Mouse (Mus musculus) lung, embryonic 15.5 days (tissue): ENCODE measurements around the gene Pwp1. TPM values are rescaled to one million over a fixed set of nuclear protein-coding genes. Genes with fewer than 3 reads are reported as not detected.
"Not testable (repeated sequence)": the region's sequence is repeated elsewhere in the genome, so short reads cannot be mapped to it uniquely, and the experiment has no call there.

Experiments used
- ATAC-seq: fragments of 200-750 bp; cut with Nextera tagmentation; 2 replicates; pipeline ENCODE4 v1.8.0; 2017; ENCODE audit warnings: moderate number of reproducible peaks, borderline replicate concordance; ENCODE audit not compliant: low FRiP score, low TSS enrichment; ENCODE audit errors: extremely low read depth
- H3K27ac ChIP-seq: fragments of 300-500 bp; sonication (generic); 2 replicates; pipeline ENCODE4 v1.5.1; 2015; ENCODE audit warnings: moderate library complexity, mild to moderate bottlenecking, inconsistent platforms
- H3K27me3 ChIP-seq: fragments of 300-500 bp; sonication (generic); 2 replicates; pipeline ENCODE4 v1.6.1; 2015; ENCODE audit warnings: inconsistent platforms
- H3K36me3 ChIP-seq: fragments of 300-500 bp; sonication (generic); 2 replicates; pipeline ENCODE4 v1.6.1; 2015; ENCODE audit warnings: inconsistent platforms
- H3K4me1 ChIP-seq: fragments of 300-500 bp; sonication (generic); 2 replicates; pipeline ENCODE4 v1.6.1; 2015; ENCODE audit warnings: inconsistent platforms
- H3K4me2 ChIP-seq: fragments of 300-500 bp; sonication (generic); 2 replicates; pipeline ENCODE4 v1.6.1; 2015; ENCODE audit warnings: inconsistent platforms, mild to moderate bottlenecking, moderate library complexity
- H3K4me3 ChIP-seq: fragments of 300-500 bp; sonication (generic); 2 replicates; pipeline ENCODE4 v1.5.1; 2015; ENCODE audit warnings: mild to moderate bottlenecking, inconsistent platforms
- H3K9ac ChIP-seq: fragments of 300-500 bp; sonication (generic); 2 replicates; pipeline ENCODE4 v1.6.1; 2015; ENCODE audit warnings: inconsistent platforms
- H3K9me3 ChIP-seq: fragments of 300-500 bp; sonication (generic); 2 replicates; pipeline ENCODE4 v1.6.1; 2016; ENCODE audit warnings: inconsistent platforms
- WGBS: fragments of 180-500 bp; shearing (Covaris S2); methylation state at CpG from one replicate; pipeline ENCODE4 v1.1.7; 2015; 5-methylcytosine and 5-hydroxymethylcytosine counted together
- polyA plus RNA-seq: library from polyadenylated mRNA; unstranded; fragments of >200 nt; fragmentation: Nextera tagmentation; extraction: Ambion mirVana; gene quantifications from 2 replicates; pipeline ENCODE4 v1.2.1, GENCODE M21; 2015

Pwp1 gene
- polyA plus RNA-seq, result 87.2 and 87.3 TPM in 2 replicates

DNA sequence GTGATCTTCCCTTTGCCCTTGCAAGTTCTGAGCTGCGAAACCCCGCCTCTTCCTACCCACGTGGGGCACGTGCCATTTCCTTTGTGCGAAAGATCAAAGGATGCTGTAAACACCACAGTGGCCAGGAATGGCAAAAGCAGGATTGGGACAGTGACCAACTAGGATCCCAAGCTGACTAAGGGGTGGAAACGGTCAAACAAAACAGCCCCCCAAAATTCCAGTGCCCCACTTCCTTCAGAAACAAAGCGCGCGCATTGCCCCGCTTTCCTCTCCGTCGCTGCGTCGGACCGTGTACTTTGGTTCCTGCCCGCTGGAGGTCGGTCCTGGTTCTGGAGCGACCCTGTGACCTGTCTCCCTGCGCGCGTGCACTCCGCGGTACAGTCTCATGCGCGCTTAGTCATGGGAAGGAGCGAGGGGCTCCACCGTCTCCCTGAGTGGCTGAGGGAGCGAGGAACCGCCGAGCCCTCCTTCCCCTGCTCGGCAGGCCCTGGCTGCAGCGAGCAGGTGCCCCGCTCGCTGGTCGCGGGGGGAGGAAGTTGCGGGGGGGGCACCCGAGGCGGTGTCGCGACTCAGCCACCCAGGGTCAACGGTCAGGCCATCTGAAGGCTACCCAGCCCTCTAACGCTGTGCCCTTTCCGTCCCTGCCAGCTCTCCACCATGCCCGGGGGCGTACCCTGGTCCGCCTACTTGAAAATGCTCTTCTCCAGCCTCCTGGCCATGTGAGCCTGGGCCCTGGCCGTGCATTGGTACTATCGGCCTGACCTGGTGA lies at the start of gene Pwp1:
Pwp1 (plus strand) TSS at position 410 of the 769 bp plus-strand sequence.
- H3K27me3 ChIP-seq, H3K4me1 ChIP-seq, H3K9me3 ChIP-seq, H3K36me3 ChIP-seq: not testable (repeated sequence)
- Histone ChIP-seq H3K9ac (peak within 1 kb of the TSS; percentile 60), H3K27ac (peak within 1 kb of the TSS; percentile 42; the same call in 1 of the 2 replicates), H3K4me2 (peak within 1 kb of the TSS; percentile 95), H3K4me3 (peak within 1 kb of the TSS; percentile 52)
- WGBS, result 2% methylated on average over 45 of the region's 49 CpGs
- peak; percentile 85 for ATAC-seq

DNA sequence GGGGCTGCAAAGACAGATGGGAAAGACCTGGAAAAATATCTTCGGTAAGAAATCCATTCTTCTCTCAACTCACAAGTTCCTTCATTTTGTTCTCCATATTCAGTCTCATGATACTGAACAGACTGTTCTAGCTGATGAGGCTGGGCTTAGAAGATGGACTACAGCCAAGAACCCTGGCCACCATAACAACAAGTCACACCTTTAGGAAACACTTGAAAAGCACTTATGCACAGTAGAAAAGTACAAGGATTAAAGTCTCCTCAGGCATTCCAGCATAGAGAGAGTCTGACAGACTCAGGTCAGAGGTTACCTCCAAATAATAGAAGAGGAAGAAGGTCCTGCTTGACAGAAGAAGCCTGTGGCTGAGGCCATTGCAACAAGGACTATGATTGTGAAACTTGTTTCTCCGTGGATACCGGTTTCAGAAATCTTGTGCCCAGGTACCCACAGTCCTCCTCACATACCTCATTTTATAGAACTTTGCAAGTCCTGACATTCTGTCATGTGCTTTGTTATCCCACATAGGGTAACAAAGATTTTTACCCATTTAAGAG lies 7.1 kb upstream of the Pwp1 start:
- not testable (repeated sequence) for H3K36me3 ChIP-seq, H3K4me1 ChIP-seq, H3K4me3 ChIP-seq, H3K27me3 ChIP-seq, H3K27ac ChIP-seq, H3K9me3 ChIP-seq, ATAC-seq, H3K9ac ChIP-seq, H3K4me2 ChIP-seq
- 87% methylated on average over 1 of the region's 3 CpGs for WGBS

DNA sequence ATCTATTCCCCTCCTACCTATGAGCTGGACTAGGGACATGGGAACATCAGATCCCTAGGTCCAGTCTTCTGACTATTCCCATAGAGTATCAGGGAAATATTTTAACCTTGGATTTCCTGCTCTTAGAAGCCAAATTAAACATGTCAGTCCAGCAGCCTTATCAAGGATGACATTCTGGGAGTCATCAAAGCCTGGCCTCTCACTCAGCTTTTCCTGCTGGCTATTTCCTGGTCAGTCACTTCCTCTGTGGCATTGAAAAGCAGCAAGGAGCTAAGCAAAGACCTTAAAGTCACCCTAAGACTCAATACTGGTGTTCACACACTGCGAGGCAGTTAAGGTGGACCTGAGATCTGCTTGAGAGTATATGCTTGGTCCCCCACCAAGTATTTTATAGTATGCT lies 5.5 kb upstream of the Pwp1 start:
- not testable (repeated sequence) for H3K4me2 ChIP-seq, ATAC-seq, H3K9me3 ChIP-seq, H3K9ac ChIP-seq, H3K27me3 ChIP-seq, H3K36me3 ChIP-seq, H3K4me3 ChIP-seq, H3K4me1 ChIP-seq
- 65% methylated on average over 1 of the region's 1 CpGs for WGBS
- H3K27ac ChIP-seq, result peak overlapping the region; percentile 37; the same call in 1 of the 2 replicates

DNA sequence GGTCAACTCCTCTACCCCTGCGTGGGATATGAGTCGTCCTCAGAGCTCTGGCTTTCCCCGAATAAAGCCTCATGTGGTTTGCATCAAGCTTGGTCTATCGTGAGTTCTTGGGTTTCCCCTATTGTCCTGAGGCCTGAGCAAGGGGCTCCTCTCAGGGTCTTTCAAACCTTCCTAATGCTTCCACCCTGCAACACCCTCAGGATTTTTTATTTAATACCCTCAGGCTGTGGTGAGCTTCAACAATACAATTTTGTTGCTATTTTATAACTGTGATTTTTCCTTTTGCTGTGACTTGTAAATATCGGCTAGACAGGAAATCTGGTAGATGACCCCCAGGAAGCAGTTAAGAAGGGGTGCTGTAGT lies 591 bp upstream of the Pwp1 start:
- Histone ChIP-seq H3K4me3 (peak overlapping the region; percentile 52; the same call in 1 of the 2 replicates), H3K4me2 (peak overlapping the region; percentile 95)
- not testable (repeated sequence) for H3K9me3 ChIP-seq, H3K36me3 ChIP-seq, H3K4me1 ChIP-seq, H3K27ac ChIP-seq, ATAC-seq, H3K9ac ChIP-seq, H3K27me3 ChIP-seq
- 52% methylated on average over 5 of the region's 5 CpGs for WGBS

DNA sequence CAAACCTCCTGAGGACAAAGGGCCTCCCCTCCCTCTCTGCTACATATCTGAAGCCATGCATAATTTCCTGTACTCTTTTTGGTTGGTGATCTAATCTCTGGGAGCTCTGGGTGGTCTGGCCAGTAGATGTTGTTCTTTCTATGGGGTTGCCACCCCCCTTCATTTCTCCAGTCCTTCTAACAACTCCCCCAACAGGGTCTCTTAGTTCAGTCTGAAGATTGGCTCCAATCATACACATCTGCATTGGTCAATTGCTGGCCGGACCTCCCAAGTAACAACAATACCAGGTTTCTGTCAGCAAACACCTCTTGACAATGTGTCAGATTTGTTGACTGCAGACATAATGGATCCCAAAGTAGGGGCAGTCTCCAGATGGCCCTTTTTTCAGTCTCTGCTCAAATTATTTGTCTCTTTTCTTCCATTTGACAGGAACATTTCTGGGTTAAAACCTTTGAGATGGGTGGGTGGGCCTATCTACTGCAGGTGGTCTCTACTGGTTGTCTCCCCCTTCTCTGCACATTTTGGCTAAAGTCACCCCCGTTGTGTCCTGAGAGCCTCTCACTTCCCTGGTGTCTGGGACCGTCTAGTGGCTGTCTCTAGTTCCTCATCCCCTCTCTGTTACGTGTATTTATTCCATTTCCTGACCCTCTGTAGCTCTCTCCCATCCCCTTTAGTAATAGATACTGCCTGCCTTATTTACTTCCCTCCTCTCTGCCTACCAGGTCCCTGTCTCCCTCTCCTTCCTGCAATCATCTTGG lies 17.0 kb downstream of the Pwp1 start:
- Histone ChIP-seq H3K27ac (peak overlapping the region; percentile 63), H3K4me2 (no peak overlapping the region), H3K36me3 (no peaks in the 10 kb centered on the region), H3K4me1 (peaks cover 4% of the 10 kb centered on the region; the same call in 1 of the 2 replicates), H3K27me3 (no peaks in the 10 kb centered on the region), H3K9ac (no peak overlapping the region), H3K9me3 (no peaks in the 10 kb centered on the region), H3K4me3 (no peak overlapping the region)
- ATAC-seq, result peak; percentile 93
- 26% methylated on average over 4 of the region's 4 CpGs for WGBS

DNA sequence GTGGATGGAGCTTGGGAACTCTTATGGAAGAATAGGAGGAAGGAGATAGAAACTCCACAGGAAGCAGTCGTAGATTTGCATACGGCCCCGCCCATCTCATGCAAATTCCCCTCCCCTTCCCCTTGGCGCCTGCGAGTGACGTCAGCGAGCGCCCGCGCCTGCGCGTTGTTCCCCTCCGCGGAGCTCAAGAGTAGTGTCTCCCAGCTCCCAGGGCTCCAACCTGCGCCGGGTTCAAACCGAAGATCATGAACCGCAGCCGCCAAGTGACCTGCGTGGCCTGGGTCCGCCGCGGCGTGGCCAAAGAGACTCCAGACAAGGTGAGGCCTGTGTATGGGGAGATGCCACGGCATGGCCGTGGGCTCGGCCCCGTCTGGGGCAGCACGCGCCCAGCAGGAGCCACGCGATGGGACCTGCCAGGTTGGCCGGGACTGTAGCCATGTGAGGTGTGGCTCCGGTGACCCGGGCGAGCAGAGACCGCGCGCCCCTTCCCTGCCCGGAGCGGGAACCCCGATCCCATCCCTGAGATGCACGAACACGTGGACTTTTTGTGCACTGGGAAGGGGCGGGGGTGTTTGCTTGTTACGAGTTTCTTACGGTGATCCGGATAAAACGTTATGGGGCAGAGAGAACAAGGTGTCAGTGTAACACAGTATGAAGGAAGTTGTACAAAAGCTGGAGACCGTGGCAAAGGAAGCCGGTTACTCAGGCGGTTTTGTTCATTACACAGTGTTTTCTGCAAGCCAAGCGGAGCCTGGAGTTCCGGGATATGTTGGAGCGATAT lies 42.6 kb downstream of the Pwp1 start:
- peaks cover 22% of the 10 kb centered on the region for H3K36me3 ChIP-seq
- peak overlapping the region; percentile 96 for H3K4me3 ChIP-seq
- peak; percentile 92 for ATAC-seq
- no peaks in the 10 kb centered on the region for H3K27me3 ChIP-seq
- H3K27ac ChIP-seq, result peak overlapping the region; percentile 39; the same call in 1 of the 2 replicates
- H3K4me2 ChIP-seq, result peak overlapping the region; percentile 72
- peaks cover 11% of the 10 kb centered on the region for H3K4me1 ChIP-seq
- peak overlapping the region; percentile 86 for H3K9ac ChIP-seq
- under 1% methylated on average over 55 of the region's 55 CpGs for WGBS
- H3K9me3 ChIP-seq, result no peaks in the 10 kb centered on the region

DNA sequence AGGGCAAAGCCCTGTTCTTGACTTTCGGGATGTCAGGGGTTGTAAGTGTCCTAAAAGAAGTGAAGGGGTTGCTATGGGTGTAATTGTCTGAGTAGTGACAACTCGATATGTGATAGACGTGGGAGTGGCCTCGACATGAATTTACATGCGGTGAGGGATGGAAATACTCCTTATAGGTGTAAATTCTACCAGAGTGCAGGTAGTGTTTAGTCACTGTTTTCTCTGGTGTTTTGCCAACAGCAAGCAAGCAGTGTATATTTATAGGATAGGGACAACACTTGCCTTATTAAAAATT lies 43.1 kb downstream of the Pwp1 start:
- Histone ChIP-seq H3K4me1 (peaks cover 11% of the 10 kb centered on the region), H3K27ac (no peak overlapping the region), H3K27me3 (no peaks in the 10 kb centered on the region), H3K4me2 (peak overlapping the region; percentile 72), H3K36me3 (peaks cover 27% of the 10 kb centered on the region), H3K9ac (peak overlapping the region; percentile 86), H3K9me3 (no peaks in the 10 kb centered on the region), H3K4me3 (peak overlapping the region; percentile 96)
- ATAC-seq, result 0 out of 2 replicates have a peak, but pooled peaks have one; percentile 16
- WGBS, result 2% methylated on average over 5 of the region's 5 CpGs

DNA sequence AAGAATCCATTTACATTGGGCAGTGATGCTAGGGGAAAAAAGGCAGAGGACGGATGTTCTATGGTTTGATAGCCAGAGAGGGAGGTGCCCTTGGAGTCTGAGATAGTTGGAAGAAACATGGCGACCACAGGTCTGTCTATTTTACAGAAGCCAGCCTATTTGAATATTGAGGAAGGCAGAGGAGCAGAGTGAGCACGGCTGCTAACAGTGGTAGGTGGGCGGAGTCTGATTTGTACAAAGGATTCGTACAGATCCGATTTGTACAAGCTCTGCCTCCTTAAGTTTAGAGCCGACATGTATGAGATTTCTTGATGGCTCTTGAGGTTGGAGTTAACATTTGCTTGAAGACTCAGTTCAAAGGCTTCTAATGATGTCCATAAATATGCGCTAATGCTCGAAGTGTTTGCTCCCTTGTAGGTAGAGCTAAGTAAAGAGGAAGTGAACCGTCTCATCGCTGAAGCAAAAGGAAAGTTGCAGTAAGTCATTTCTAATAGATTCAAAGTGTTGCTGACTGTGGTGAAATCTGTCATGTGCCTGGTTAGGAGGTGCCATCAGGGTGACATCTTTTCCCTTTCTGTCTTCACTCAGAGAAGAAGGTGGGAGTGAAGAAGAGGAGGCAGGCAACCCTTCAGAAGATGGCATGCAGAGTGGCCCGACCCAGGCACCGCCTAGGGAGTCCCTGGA lies 44.7 kb downstream of the Pwp1 start:
- WGBS, result 72% methylated on average over 13 of the region's 13 CpGs
- ATAC-seq, result no peak
- Histone ChIP-seq H3K9ac (no peak overlapping the region), H3K36me3 (peaks cover 39% of the 10 kb centered on the region), H3K27ac (no peak overlapping the region), H3K27me3 (no peaks in the 10 kb centered on the region), H3K9me3 (no peaks in the 10 kb centered on the region), H3K4me1 (peaks cover 11% of the 10 kb centered on the region), H3K4me3 (no peak overlapping the region), H3K4me2 (no peak overlapping the region)

DNA sequence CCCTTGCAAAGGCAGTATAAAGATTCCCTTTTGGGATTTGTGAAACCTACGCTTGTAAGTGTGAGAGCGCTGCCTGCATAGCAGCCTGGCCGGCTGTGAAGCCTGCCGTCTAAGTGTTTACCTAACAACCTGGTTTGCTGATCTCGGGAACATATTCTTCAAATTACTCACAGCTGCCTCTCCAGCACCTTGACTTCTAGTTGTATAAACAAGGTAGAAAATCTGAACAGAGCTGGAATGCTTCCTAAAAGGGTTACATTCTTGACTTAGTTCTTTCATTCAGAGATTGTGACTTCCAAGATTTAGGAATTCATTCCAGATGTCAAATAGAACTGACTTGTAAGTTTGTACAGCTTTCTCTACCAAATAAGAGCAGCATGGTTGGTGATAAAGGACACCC lies 46.5 kb downstream of the Pwp1 start:
- ATAC-seq, result no peak
- no peaks in the 10 kb centered on the region for H3K27me3 ChIP-seq
- no peak overlapping the region for H3K27ac ChIP-seq
- WGBS, result 72% methylated on average over 5 of the region's 5 CpGs
- peaks cover 11% of the 10 kb centered on the region for H3K4me1 ChIP-seq
- H3K4me3 ChIP-seq, result no peak overlapping the region
- peaks cover 55% of the 10 kb centered on the region for H3K36me3 ChIP-seq
- H3K4me2 ChIP-seq, result no peak overlapping the region
- no peaks in the 10 kb centered on the region for H3K9me3 ChIP-seq
- no peak overlapping the region for H3K9ac ChIP-seq

DNA sequence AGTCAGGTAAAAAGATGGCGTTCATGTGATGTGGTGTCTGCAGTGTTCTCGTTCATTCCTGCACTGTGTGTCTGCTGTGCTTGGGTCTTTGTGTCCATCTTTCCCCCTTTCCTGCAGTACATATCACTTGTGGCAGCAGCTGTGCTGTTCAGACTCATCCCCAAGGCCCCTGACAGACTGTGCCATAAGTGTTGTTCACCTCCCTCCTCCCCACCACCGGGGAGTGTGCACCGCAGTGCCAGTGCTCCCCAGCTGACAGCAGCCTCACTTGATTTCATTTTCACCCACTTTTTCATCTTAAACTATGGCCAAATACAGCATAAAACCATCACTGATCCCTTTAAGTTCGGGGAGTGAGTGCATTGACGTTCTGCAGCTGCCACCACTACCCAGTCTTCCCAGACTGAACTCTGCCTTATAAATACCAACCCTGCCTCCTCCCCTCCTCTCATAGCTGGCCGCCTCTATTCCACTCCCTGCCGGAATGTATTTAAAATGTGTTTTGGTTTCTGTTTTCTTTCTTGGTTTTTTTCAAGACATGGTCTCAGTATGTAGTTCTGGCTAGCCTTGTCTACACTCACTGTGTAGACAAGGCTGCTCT lies 50.7 kb downstream of the Pwp1 start:
- no peak overlapping the region for H3K4me2 ChIP-seq
- no peaks in the 10 kb centered on the region for H3K4me1 ChIP-seq
- ATAC-seq, result no peak
- 64% methylated on average over 8 of the region's 8 CpGs for WGBS
- H3K36me3 ChIP-seq, result peaks cover 85% of the 10 kb centered on the region
- no peak overlapping the region for H3K9ac ChIP-seq
- no peak overlapping the region for H3K4me3 ChIP-seq
- H3K27me3 ChIP-seq, result no peaks in the 10 kb centered on the region
- no peaks in the 10 kb centered on the region for H3K9me3 ChIP-seq
- no peak overlapping the region for H3K27ac ChIP-seq
